Mouse (Mus musculus) C2C12 (cell line): ENCODE data around the gene Rpsa.

Experiments
- CEBPB ChIP-seq: IDR thresholded peaks from one replicate; pipeline ENCODE4 v1.6.1; 2011; ENCODE audit warnings: low read depth, mild to moderate bottlenecking, control low read depth, moderate library complexity
- CTCF ChIP-seq: IDR thresholded peaks from one replicate; pipeline ENCODE4 v1.5.1; 2011; ENCODE audit not compliant: control insufficient read depth, insufficient read depth, insufficient read length
- FOSL1 ChIP-seq: IDR thresholded peaks from one replicate; pipeline ENCODE4 v1.8.0; 2011; ENCODE audit warnings: mild to moderate bottlenecking, low read length; ENCODE audit not compliant: poor library complexity, insufficient read depth, severe bottlenecking
- MAX ChIP-seq: IDR thresholded peaks from one replicate; pipeline ENCODE4 v1.6.1; 2011; ENCODE audit warnings: mild to moderate bottlenecking, control low read depth
- USF1 ChIP-seq: IDR thresholded peaks from one replicate; pipeline ENCODE4 v1.6.1; 2011; ENCODE audit warnings: low read depth, mild to moderate bottlenecking, control low read depth, moderate library complexity

GRCm38 (mm10) chr9:120114789-120115151 lies 12.7 kb upstream of the Rpsa start:
- no peak for TF ChIP-seq CTCF
- no peak for TF ChIP-seq MAX
- TF ChIP-seq USF1, result no peak
- TF ChIP-seq CEBPB, result no peak
- TF ChIP-seq FOSL1, result no peak
